Mouse (Mus musculus) megakaryocyte-erythroid progenitor cell, adult 5 weeks (primary cell): ENCODE data around the gene Fbxl20. TPM values are rescaled to one million over a fixed set of nuclear protein-coding genes. Genes with fewer than 3 reads are reported as not detected.

ENCODE experiments used
- polyA plus RNA-seq: library from polyadenylated mRNA; stranded (reverse); fragments of >175 nt; gene quantifications from 2 replicates; pipeline ENCODE4 v1.2.3, GENCODE M21; 2012

Gene Fbxl20
- 6.3 and 7.8 TPM in 2 replicates for polyA plus RNA-seq

GRCm38 (mm10) chr11:98149786-98150624 is at the start of gene Fbxl20:
Fbxl20 (minus strand) TSS chr11:98150403.

GRCm38 (mm10) chr11:98192901-98193805 is 43.0 kb upstream of the Fbxl20 start, which contains the start of gene Med1:
Med1 (minus strand) TSS chr11:98193293.

GRCm38 (mm10) chr11:98052989-98053834 is 97.0 kb downstream of the Fbxl20 start, which contains the start of gene Stac2:
Stac2 (minus strand) TSS chr11:98053462.

Other genes with a start within 250 kb of the Fbxl20 start
- 4.0 and 4.6 TPM in 2 replicates for gene Plxdc1, start 164.0 kb downstream of the Fbxl20 start, polyA plus RNA-seq
- gene Arl5c, start 154.2 kb downstream of the Fbxl20 start, polyA plus RNA-seq: 7.7 and 9.4 TPM in 2 replicates
- 5.2 and 5.5 TPM in 2 replicates for gene Cacnb1, start 127.4 kb downstream of the Fbxl20 start, polyA plus RNA-seq
- 2,384 and 2,788 TPM in 2 replicates for gene Rpl19, start 123.7 kb downstream of the Fbxl20 start, polyA plus RNA-seq
- 0.04 and 0.11 TPM in 2 replicates for gene Stac2, start 96.9 kb downstream of the Fbxl20 start, polyA plus RNA-seq
- 11.1 and 12.5 TPM in 2 replicates for gene Med1, start 42.9 kb upstream of the Fbxl20 start, polyA plus RNA-seq
- 12.8 and 16.4 TPM in 2 replicates for gene Cdk12, start 52.7 kb upstream of the Fbxl20 start, polyA plus RNA-seq
- gene Neurod2, start 179.2 kb upstream of the Fbxl20 start, polyA plus RNA-seq: 0.04 TPM in 1 of 2 replicates, not detected in the other
- 0.09 TPM in 1 of 2 replicates, not detected in the other for gene Ppp1r1b, start 198.0 kb upstream of the Fbxl20 start, polyA plus RNA-seq
- 35.9 and 43.7 TPM in 2 replicates for gene Stard3, start 208.0 kb upstream of the Fbxl20 start, polyA plus RNA-seq
- gene Tcap, start 233.4 kb upstream of the Fbxl20 start, polyA plus RNA-seq: 0.26 TPM in 1 of 2 replicates, not detected in the other
- gene Pnmt, start 236.0 kb upstream of the Fbxl20 start, polyA plus RNA-seq: not detected in 2 replicates